Comparison of ENCODE assay signal across 14 mouse cellular contexts in the genomic region with DNA sequence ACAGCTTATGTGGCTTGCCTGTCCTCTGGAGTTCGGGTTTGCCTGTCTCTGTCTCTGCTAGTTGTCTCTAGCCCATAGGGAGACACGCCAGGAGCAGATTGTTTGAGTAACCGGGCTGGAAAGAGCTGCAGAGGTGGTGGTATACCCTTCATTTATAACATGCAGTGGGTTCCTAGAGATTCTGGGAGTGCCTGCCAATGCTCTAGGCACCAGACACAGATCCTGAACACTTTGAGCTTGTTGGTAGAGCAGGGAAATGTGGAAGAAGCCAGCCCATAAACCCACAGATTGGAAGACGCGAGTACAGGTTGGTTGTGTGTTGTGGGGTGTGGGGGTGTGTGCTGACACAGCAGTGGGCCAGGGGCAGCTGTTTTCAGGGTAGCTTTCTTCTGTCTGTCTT.
DNase-seq lines count a peak whose midpoint lies in the region; ATAC-seq and TF ChIP-seq lines count a peak whose summit lies in the region.
"Had no signal": no experiment of that assay in that cellular context is flagged by ENCODE, and none has a peak within 500 bp of the region (broad histone marks: within the 10 kb centered on the region; RNA-seq: fewer than 3 reads in every experiment).

No protein-coding gene starts in this region.

- no peak for TF ChIP-seq CTCF in left cerebral cortex, adult 2 months (IDR thresholded peaks at IDR 0.05)

- peak; percentile 36; the same call in 1 of the 2 replicates for ATAC-seq in cerebellum, adult (ENCODE audit: insufficient number of reproducible peaks, low FRiP score, low TSS enrichment)
- 0 out of 2 replicates have a peak, but pooled peaks have one; percentile 33 for ATAC-seq in forebrain, embryonic 12.5 days (ENCODE audit: low FRiP score)
- ATAC-seq in forebrain, embryonic 14.5 days: no peak
- ATAC-seq: CD4-positive, CD25-positive, alpha-beta regulatory T cell, adult 4 months had no signal

- WGBS in forebrain, embryonic 12.5 days: 77% methylated on average over 5 of the region's 5 CpGs
- WGBS in forebrain, embryonic 14.5 days: 73% methylated on average over 5 of the region's 5 CpGs

- H3K9me3 ChIP-seq in forebrain, embryonic 12.5 days: no peaks in the 10 kb centered on the region
- no peaks in the 10 kb centered on the region for H3K9me3 ChIP-seq in forebrain, embryonic 14.5 days (replicated peaks; ENCODE audit: control insufficient read depth, low read length)
- H3K9me3 ChIP-seq: embryonic facial prominence, embryonic 13.5 days; heart, embryonic 10.5 days; hindbrain, embryonic 13.5 days; intestine, embryonic 15.5 days had no signal

- H3K9ac ChIP-seq in forebrain, embryonic 12.5 days: no peak overlapping the region
- H3K9ac ChIP-seq in forebrain, embryonic 14.5 days (ENCODE audit: low read length): no peak overlapping the region
- H3K9ac ChIP-seq: embryonic facial prominence, embryonic 13.5 days; hindbrain, embryonic 13.5 days; intestine, embryonic 15.5 days had no signal

- H3K4me1 ChIP-seq in forebrain, embryonic 12.5 days: peaks cover 5% of the 10 kb centered on the region; the same call in 1 of the 2 replicates
- no peaks in the 10 kb centered on the region for H3K4me1 ChIP-seq in forebrain, embryonic 14.5 days (ENCODE audit: control insufficient read depth, insufficient read depth, low read length)

- peaks cover 27% of the 10 kb centered on the region for H3K27me3 ChIP-seq in forebrain, embryonic 12.5 days
- H3K27me3 ChIP-seq in forebrain, embryonic 14.5 days (replicated peaks; ENCODE audit: control insufficient read depth, insufficient read depth, low read length): no peaks in the 10 kb centered on the region
- H3K27me3 ChIP-seq: intestine, embryonic 15.5 days had no signal

- H3K4me2 ChIP-seq in forebrain, embryonic 12.5 days: no peak overlapping the region
- no peak overlapping the region for H3K4me2 ChIP-seq in forebrain, embryonic 14.5 days (ENCODE audit: low read length)

- intact Hi-C loops in left cerebral cortex, adult 2 months (cut with DNase I): loop anchor here (1.0 to 2.0 kb wide), 4 partner anchors 56 to 255 kb away; no protein-coding TSS in a partner anchor

- H3K36me3 ChIP-seq in forebrain, embryonic 12.5 days (replicated peaks): no peaks in the 10 kb centered on the region
- no peaks in the 10 kb centered on the region for H3K36me3 ChIP-seq in forebrain, embryonic 14.5 days (ENCODE audit: control insufficient read depth, insufficient read depth, low read length)
- H3K36me3 ChIP-seq: embryonic facial prominence, embryonic 13.5 days; G1E; heart, embryonic 10.5 days; hindbrain, embryonic 13.5 days; intestine, embryonic 15.5 days had no signal

- no peak overlapping the region for H3K27ac ChIP-seq in forebrain, embryonic 12.5 days
- no peak overlapping the region for H3K27ac ChIP-seq in forebrain, embryonic 14.5 days (ENCODE audit: low read depth, low read length)
- H3K27ac ChIP-seq in left cerebral cortex, adult 2 months: peak overlapping the region; percentile 30; the same call in 1 of the 2 replicates
- H3K27ac ChIP-seq: embryonic facial prominence, embryonic 13.5 days; hindbrain, embryonic 13.5 days; intestine, embryonic 15.5 days had no signal

- DNase-seq in cerebellum, postnatal 10 days: no peak
- no peak for DNase-seq in forebrain, embryonic 14.5 days (ENCODE audit: low spot score)
- DNase-seq in left cerebral cortex, adult 2 months (ENCODE audit: extremely low spot score in 1 of 2, low spot score in 2 of 2): no peak
- DNase-seq in left cerebral cortex, adult 9 months (ENCODE audit: low spot score in 2 of 2): no peak
- peak; percentile 72 for DNase-seq in brain, adult 2 months (ENCODE audit: low read depth, low spot score)
- DNase-seq: adrenal gland, adult 8-10 months had no signal

- no peak overlapping the region for H3K4me3 ChIP-seq in forebrain, embryonic 12.5 days (replicated peaks)
- no peak overlapping the region for H3K4me3 ChIP-seq in forebrain, embryonic 14.5 days (ENCODE audit: low read depth, low read length)
- H3K4me3 ChIP-seq in left cerebral cortex, adult 2 months: no peak overlapping the region
- H3K4me3 ChIP-seq: embryonic facial prominence, embryonic 13.5 days; hindbrain, embryonic 13.5 days; intestine, embryonic 15.5 days had no signal
